Mouse (Mus musculus): ENCODE data around the gene Blvrb. TPM values are rescaled to one million over a fixed set of nuclear protein-coding genes. Genes with fewer than 3 reads are reported as not detected.

Blvrb gene
- polyA plus RNA-seq, 1 experiment from 2014 or later: 48.3 TPM

GRCm38 (mm10) chr7:27419101-27419500 is 28.7 kb upstream of the Blvrb start:
- Histone ChIP-seq H3K27ac (ENCODE audit: low read length) (no peak overlapping the region), H3K4me1 (ENCODE audit: control insufficient read depth, insufficient read depth, low read length) (no peaks in the 10 kb centered on the region), H3K9me3 (replicated peaks; ENCODE audit: control insufficient read depth, low read length) (no peaks in the 10 kb centered on the region), H3K27me3 (ENCODE audit: control insufficient read depth, insufficient read depth, low read length) (peaks cover 2% of the 10 kb centered on the region; the same call in 1 of the 2 replicates), H3K36me3 (ENCODE audit: control insufficient read depth, insufficient read depth) (no peaks in the 10 kb centered on the region), H3K9ac (ENCODE audit: low read length) (no peak overlapping the region), H3K4me2 (ENCODE audit: low read depth, low read length) (no peak overlapping the region), H3K4me3 (ENCODE audit: low read length) (no peak overlapping the region)
- ATAC-seq (replicated peaks; ENCODE audit: extremely low read depth, insufficient read depth, low FRiP score): no peak
- WGBS: 71% methylated on average over 3 of the region's 3 CpGs

- WGBS: 79% methylated on average over 12 of the region's 12 CpGs
- H3K36me3 ChIP-seq (ENCODE audit: control insufficient read depth, insufficient read depth): no peaks in the 10 kb centered on the region
- no peak overlapping the region for H3K27ac ChIP-seq (ENCODE audit: low read length)
- H3K9me3 ChIP-seq (replicated peaks; ENCODE audit: control insufficient read depth, low read length): no peaks in the 10 kb centered on the region; the same call in 1 of the 2 replicates
- no peak overlapping the region for H3K9ac ChIP-seq (ENCODE audit: low read length)
- no peak overlapping the region for H3K4me3 ChIP-seq (ENCODE audit: low read length)
- H3K27me3 ChIP-seq (ENCODE audit: control insufficient read depth, insufficient read depth, low read length): no peaks in the 10 kb centered on the region
- no peak for ATAC-seq (replicated peaks; ENCODE audit: extremely low read depth, insufficient read depth, low FRiP score)
- no peaks in the 10 kb centered on the region for H3K4me1 ChIP-seq (ENCODE audit: control insufficient read depth, insufficient read depth, low read length)
- H3K4me2 ChIP-seq (ENCODE audit: low read depth, low read length): no peak overlapping the region
These were observed 24.0 kb upstream of the Blvrb start for GRCm38 (mm10) chr7:27423556-27424326.

- Histone ChIP-seq H3K4me2 (ENCODE audit: low read depth, low read length) (no peak overlapping the region), H3K36me3 (ENCODE audit: control insufficient read depth, insufficient read depth) (no peaks in the 10 kb centered on the region), H3K9ac (ENCODE audit: low read length) (no peak overlapping the region), H3K9me3 (replicated peaks; ENCODE audit: control insufficient read depth, low read length) (peaks cover 7% of the 10 kb centered on the region), H3K4me3 (ENCODE audit: low read length) (no peak overlapping the region), H3K27me3 (ENCODE audit: control insufficient read depth, insufficient read depth, low read length) (no peaks in the 10 kb centered on the region), H3K4me1 (ENCODE audit: control insufficient read depth, insufficient read depth, low read length) (no peaks in the 10 kb centered on the region), H3K27ac (ENCODE audit: low read length) (no peak overlapping the region)
- ATAC-seq (replicated peaks; ENCODE audit: extremely low read depth, insufficient read depth, low FRiP score): no peak
- WGBS: 83% methylated on average over 1 of the region's 1 CpGs
These were observed 20.4 kb upstream of the Blvrb start for GRCm38 (mm10) chr7:27427387-27427786.

GRCm38 (mm10) chr7:27428002-27428401 is 19.8 kb upstream of the Blvrb start:
- Histone ChIP-seq H3K4me1 (ENCODE audit: control insufficient read depth, insufficient read depth, low read length) (no peaks in the 10 kb centered on the region), H3K36me3 (ENCODE audit: control insufficient read depth, insufficient read depth) (no peaks in the 10 kb centered on the region), H3K27me3 (ENCODE audit: control insufficient read depth, insufficient read depth, low read length) (peaks cover 1% of the 10 kb centered on the region; the same call in 1 of the 2 replicates), H3K9me3 (replicated peaks; ENCODE audit: control insufficient read depth, low read length) (peaks cover 7% of the 10 kb centered on the region), H3K4me3 (ENCODE audit: low read length) (no peak overlapping the region), H3K9ac (ENCODE audit: low read length) (no peak overlapping the region), H3K27ac (ENCODE audit: low read length) (no peak overlapping the region), H3K4me2 (ENCODE audit: low read depth, low read length) (no peak overlapping the region)
- ATAC-seq (replicated peaks; ENCODE audit: extremely low read depth, insufficient read depth, low FRiP score): no peak
- 68% methylated on average over 11 of the region's 11 CpGs for WGBS

- no peak overlapping the region for H3K9ac ChIP-seq (ENCODE audit: low read length)
- WGBS: 60% methylated on average over 2 of the region's 2 CpGs
- H3K36me3 ChIP-seq (ENCODE audit: control insufficient read depth, insufficient read depth): no peaks in the 10 kb centered on the region
These were observed 18.6 kb upstream of the Blvrb start for GRCm38 (mm10) chr7:27429135-27429534.

GRCm38 (mm10) chr7:27433349-27433748 is 14.4 kb upstream of the Blvrb start:
- whole genome bisulfite sequencing: 26% methylated on average over 10 of the region's 10 CpGs
- Histone ChIP-seq H3K9ac (ENCODE audit: low read length) (no peak overlapping the region), H3K4me2 (ENCODE audit: low read depth, low read length) (no peak overlapping the region), H3K9me3 (replicated peaks; ENCODE audit: control insufficient read depth, low read length) (peaks cover 10% of the 10 kb centered on the region), H3K36me3 (ENCODE audit: control insufficient read depth, insufficient read depth) (no peaks in the 10 kb centered on the region), H3K4me3 (ENCODE audit: low read length) (no peak overlapping the region), H3K27ac (ENCODE audit: low read length) (no peak overlapping the region), H3K4me1 (ENCODE audit: control insufficient read depth, insufficient read depth, low read length) (no peaks in the 10 kb centered on the region), H3K27me3 (ENCODE audit: control insufficient read depth, insufficient read depth, low read length) (peaks cover 19% of the 10 kb centered on the region)
- ATAC-seq (replicated peaks; ENCODE audit: extremely low read depth, insufficient read depth, low FRiP score): no peak

More at GRCm38 (mm10) chr7:27429135-27429534, 18.6 kb upstream of the Blvrb start:
- H3K4me3 ChIP-seq (ENCODE audit: low read length): no peak overlapping the region
- no peak overlapping the region for H3K4me2 ChIP-seq (ENCODE audit: low read depth, low read length)
- H3K27ac ChIP-seq (ENCODE audit: low read length): no peak overlapping the region
- no peaks in the 10 kb centered on the region for H3K4me1 ChIP-seq (ENCODE audit: control insufficient read depth, insufficient read depth, low read length)
- peaks cover 12% of the 10 kb centered on the region for H3K27me3 ChIP-seq (ENCODE audit: control insufficient read depth, insufficient read depth, low read length)
- no peak for ATAC-seq (replicated peaks; ENCODE audit: extremely low read depth, insufficient read depth, low FRiP score)
- H3K9me3 ChIP-seq (replicated peaks; ENCODE audit: control insufficient read depth, low read length): peaks cover 7% of the 10 kb centered on the region

GRCm38 (mm10) chr7:27433794-27434193 is 14.0 kb upstream of the Blvrb start:
- ATAC-seq (replicated peaks; ENCODE audit: extremely low read depth, insufficient read depth, low FRiP score): no peak
- H3K27ac ChIP-seq (ENCODE audit: low read length): no peak overlapping the region
- H3K4me2 ChIP-seq (ENCODE audit: low read depth, low read length): no peak overlapping the region
- H3K36me3 ChIP-seq (ENCODE audit: control insufficient read depth, insufficient read depth): no peaks in the 10 kb centered on the region
- H3K4me1 ChIP-seq (ENCODE audit: control insufficient read depth, insufficient read depth, low read length): no peaks in the 10 kb centered on the region
- WGBS: 7% methylated on average over 10 of the region's 10 CpGs
- no peak overlapping the region for H3K4me3 ChIP-seq (ENCODE audit: low read length)
- H3K9me3 ChIP-seq (replicated peaks; ENCODE audit: control insufficient read depth, low read length): peaks cover 9% of the 10 kb centered on the region
- H3K9ac ChIP-seq (ENCODE audit: low read length): no peak overlapping the region
- peaks cover 19% of the 10 kb centered on the region for H3K27me3 ChIP-seq (ENCODE audit: control insufficient read depth, insufficient read depth, low read length)

GRCm38 (mm10) chr7:27437544-27437943 is 10.2 kb upstream of the Blvrb start:
- Histone ChIP-seq H3K36me3 (ENCODE audit: control insufficient read depth, insufficient read depth) (no peaks in the 10 kb centered on the region), H3K4me3 (ENCODE audit: low read length) (no peak overlapping the region), H3K27me3 (ENCODE audit: control insufficient read depth, insufficient read depth, low read length) (peaks cover 19% of the 10 kb centered on the region), H3K9ac (ENCODE audit: low read length) (no peak overlapping the region), H3K4me1 (ENCODE audit: control insufficient read depth, insufficient read depth, low read length) (no peaks in the 10 kb centered on the region), H3K27ac (ENCODE audit: low read length) (no peak overlapping the region), H3K4me2 (ENCODE audit: low read depth, low read length) (no peak overlapping the region), H3K9me3 (replicated peaks; ENCODE audit: control insufficient read depth, low read length) (peaks cover 10% of the 10 kb centered on the region)
- ATAC-seq (replicated peaks; ENCODE audit: extremely low read depth, insufficient read depth, low FRiP score): no peak
- WGBS: 55% methylated on average over 5 of the region's 5 CpGs

GRCm38 (mm10) chr7:27440014-27440413 is 7.8 kb upstream of the Blvrb start:
- Histone ChIP-seq H3K4me3 (ENCODE audit: low read length) (no peak overlapping the region), H3K9me3 (replicated peaks; ENCODE audit: control insufficient read depth, low read length) (peaks cover 10% of the 10 kb centered on the region), H3K27ac (ENCODE audit: low read length) (no peak overlapping the region), H3K4me1 (ENCODE audit: control insufficient read depth, insufficient read depth, low read length) (no peaks in the 10 kb centered on the region), H3K27me3 (ENCODE audit: control insufficient read depth, insufficient read depth, low read length) (0 out of 2 replicates have a peak, but pooled peaks cover under 1% of the 10 kb centered on the region), H3K36me3 (ENCODE audit: control insufficient read depth, insufficient read depth) (no peaks in the 10 kb centered on the region), H3K9ac (ENCODE audit: low read length) (no peak overlapping the region), H3K4me2 (ENCODE audit: low read depth, low read length) (no peak overlapping the region)
- WGBS: 77% methylated on average over 4 of the region's 4 CpGs
- no peak for ATAC-seq (replicated peaks; ENCODE audit: extremely low read depth, insufficient read depth, low FRiP score)

Measured in heart, embryonic 16.5 days (tissue).